Mouse (Mus musculus): Measurements from ENCODE around the gene Ankrd63. TPM values are rescaled to one million over a fixed set of nuclear protein-coding genes. Genes with fewer than 3 reads are reported as not detected.
A peak's percentile ranks its signal among the peaks of the same experiment; 100 is the strongest.

The Ankrd63 gene
- total and polyA plus RNA-seq, 3 experiments: 0.08 to 0.53 TPM; not detected in 1

DNA sequence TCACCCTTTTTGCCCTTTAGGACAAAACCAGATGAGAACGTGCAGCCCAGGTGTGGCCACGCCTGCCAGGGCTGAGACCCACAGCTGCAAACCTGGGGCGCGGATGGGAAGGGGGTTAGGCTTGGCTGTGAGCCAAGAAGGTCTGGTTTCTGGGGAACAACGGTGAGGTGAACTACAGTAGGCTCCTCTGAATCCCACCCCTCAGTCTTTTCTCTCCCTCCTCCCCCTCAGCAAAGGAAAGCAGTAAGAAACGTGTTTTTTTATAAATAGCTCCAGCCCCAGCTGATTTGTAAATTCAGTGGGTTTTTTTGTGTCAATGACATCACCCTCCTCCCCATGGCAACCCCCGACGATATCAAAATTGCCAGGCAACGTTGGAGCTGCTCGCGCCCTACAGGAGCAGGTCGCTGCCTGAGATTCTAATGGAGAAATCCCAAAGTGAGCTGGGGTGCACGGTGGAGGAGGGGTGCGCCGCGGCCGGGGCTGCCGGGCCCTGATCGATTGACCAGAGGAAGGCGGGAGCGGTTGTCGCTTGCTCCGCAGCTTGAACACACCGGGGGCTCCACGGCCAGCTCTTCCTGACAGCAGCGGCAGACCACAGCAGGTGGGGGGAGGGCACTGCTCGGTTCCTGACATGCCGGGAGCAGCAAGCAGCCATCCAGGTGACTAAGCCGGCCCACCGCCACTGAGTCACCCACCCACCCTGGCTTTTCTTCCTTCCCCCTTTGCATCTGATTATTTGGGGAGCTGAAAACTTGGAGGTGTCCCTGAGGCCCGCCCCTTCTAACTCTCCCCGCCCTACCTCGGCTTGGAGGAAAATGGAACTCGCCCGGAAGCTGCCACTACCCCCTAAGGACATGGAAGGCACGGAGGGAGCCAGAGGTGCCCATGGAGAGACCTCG is 40.6 kb downstream of the Ankrd63 start, which contains the start of gene Pak6 (continued):
- 0 out of 2 replicates have a peak, but pooled peaks have one; percentile 3 for TF ChIP-seq USF1 (IDR thresholded peaks at IDR 0.05; ENCODE audit: low read depth, low read length)

DNA sequence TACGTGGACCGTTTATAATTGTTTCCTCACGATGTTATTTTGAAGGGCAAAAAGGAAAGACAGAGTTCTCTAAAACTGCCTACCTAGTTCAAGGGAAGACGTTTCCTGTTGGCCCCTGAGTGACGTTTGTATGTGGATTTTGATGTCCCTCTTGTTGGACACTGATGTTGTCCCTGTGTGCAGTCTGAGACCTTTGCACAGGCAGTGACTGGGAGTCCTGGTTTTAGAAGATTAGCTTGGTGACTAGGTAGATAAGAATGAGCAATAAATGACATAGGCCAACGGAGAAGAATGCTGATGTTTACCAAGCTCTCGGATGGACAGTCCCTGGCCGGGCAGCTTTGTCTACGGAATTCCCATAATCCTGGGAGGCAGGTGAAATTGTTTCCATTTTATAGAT is 41.9 kb downstream of the Ankrd63 start:
- Histone ChIP-seq H3K9ac (ENCODE audit: control insufficient read depth, low read depth, low read length, poor library complexity, severe bottlenecking) (peak overlapping the region; percentile 81), H3K4me1 (ENCODE audit: control insufficient read depth in 1 of 2, insufficient read depth in 2 of 2, low read length in 2 of 2) (peaks cover 19 to 44% of the 10 kb centered on the region in 2 experiments), H3K27ac (ENCODE audit: control insufficient read depth, low read depth, low read length) (peak overlapping the region; percentile 99), H3K27me3 (ENCODE audit: control insufficient read depth in 1 of 2, insufficient read depth in 2 of 2, low read length in 2 of 2) (no peaks in the 10 kb centered on the region), H3K9me3 (replicated peaks; ENCODE audit: insufficient read depth, low read length) (no peaks in the 10 kb centered on the region), H3K79me2 (ENCODE audit: control insufficient read depth, insufficient read depth, low read length, poor library complexity) (peaks cover 15% of the 10 kb centered on the region), H3K4me3 (ENCODE audit: control insufficient read depth in 1 of 2, insufficient read depth in 1 of 2, low read depth in 2 of 2, low read length in 2 of 2) (peak overlapping the region in 1 of 2 experiments; percentile 17; a peak in 1 of 4 replicates), H3K36me3 (ENCODE audit: control insufficient read depth in 1 of 2, insufficient read depth in 2 of 2, low read length in 2 of 2) (peaks cover 0 to 33% of the 10 kb centered on the region in 2 experiments; a peak in 2 of 4 replicates)
- DNase-seq (ENCODE audit: low read depth, low spot score): peak; percentile 54
- no peak for TF ChIP-seq USF1 (IDR thresholded peaks at IDR 0.05; ENCODE audit: low read depth, low read length)
- no peak for TF ChIP-seq MAFK (IDR thresholded peaks at IDR 0.05; ENCODE audit: borderline replicate concordance, low read depth, low read length)
- TF ChIP-seq TAL1 (IDR thresholded peaks at IDR 0.05; ENCODE audit: low read length): peak; percentile 65
- no peak for TF ChIP-seq UBTF (IDR thresholded peaks at IDR 0.05; ENCODE audit: borderline replicate concordance, insufficient read depth, low read depth, low read length)
- TF ChIP-seq NELFE (IDR thresholded peaks at IDR 0.05; ENCODE audit: low read depth, low read length): no peak; the same call in 1 of the 2 replicates
- TF ChIP-seq CHD2 (IDR thresholded peaks at IDR 0.05; ENCODE audit: low read length): no peak
- no peak for TF ChIP-seq MYB (IDR thresholded peaks at IDR 0.05; ENCODE audit: low read depth, low read length)
- TF ChIP-seq BHLHE40 (IDR thresholded peaks at IDR 0.05; ENCODE audit: borderline replicate concordance, low read depth, low read length): no peak
- no peak for TF ChIP-seq RAD21 (IDR thresholded peaks at IDR 0.05; ENCODE audit: low read depth, low read length)
- TF ChIP-seq MAZ (IDR thresholded peaks at IDR 0.05; ENCODE audit: low read depth, low read length): no peak
- TF ChIP-seq MYC (IDR thresholded peaks at IDR 0.05; ENCODE audit: low read depth, low read length): no peak
- TF ChIP-seq POLR2A (IDR thresholded peaks at IDR 0.05; ENCODE audit: control insufficient read depth in 1 of 2, insufficient read depth in 1 of 2, low read depth in 1 of 2, low read length in 2 of 2, poor library complexity in 1 of 2): 0 out of 4 replicates have a peak, but pooled peaks of 1 of the 2 experiments have one; percentile 23
- peak; percentile 53; the same call in 1 of the 2 replicates for TF ChIP-seq GATA1 (IDR thresholded peaks at IDR 0.05; ENCODE audit: low read depth, low read length)
- no peak for TF ChIP-seq MAX (IDR thresholded peaks at IDR 0.05; ENCODE audit: low read length)
- TF ChIP-seq TBP (IDR thresholded peaks at IDR 0.05; ENCODE audit: low read depth, low read length): no peak
- TF ChIP-seq MEF2A (IDR thresholded peaks at IDR 0.05; ENCODE audit: extremely low read depth, insufficient replicate concordance, low read depth, low read length, poor library complexity, severe bottlenecking): no peak
- TF ChIP-seq HCFC1 (IDR thresholded peaks at IDR 0.05; ENCODE audit: low read depth, low read length): no peak
- peak in 1 of 2 experiments; percentile 51; a peak in 1 of 4 replicates for TF ChIP-seq EP300 (IDR thresholded peaks at IDR 0.05; ENCODE audit: low read depth in 1 of 2, low read length in 2 of 2)
- TF ChIP-seq GABPA (IDR thresholded peaks at IDR 0.05; ENCODE audit: low read depth, low read length): no peak
- TF ChIP-seq E2F4 (IDR thresholded peaks at IDR 0.05; ENCODE audit: borderline replicate concordance, low read depth, low read length): no peak
- TF ChIP-seq SMC3 (IDR thresholded peaks at IDR 0.05; ENCODE audit: low read depth, low read length): no peak
- no peak for TF ChIP-seq RCOR1 (IDR thresholded peaks at IDR 0.05; ENCODE audit: low read depth, low read length)
- TF ChIP-seq ETS1 (IDR thresholded peaks at IDR 0.05; ENCODE audit: low read depth, low read length): peak; percentile 68; the same call in 1 of the 2 replicates
- TF ChIP-seq NRF1 (IDR thresholded peaks at IDR 0.05; ENCODE audit: insufficient read depth, low read depth, low read length, poor library complexity, severe bottlenecking): no peak
- no peak for TF ChIP-seq POLR2AphosphoS5 (IDR thresholded peaks at IDR 0.05; ENCODE audit: borderline replicate concordance, low read depth, low read length)
- TF ChIP-seq KAT2A (conservative IDR thresholded peaks at IDR 0.05; ENCODE audit: low read depth, low read length): no peak
- no peak for TF ChIP-seq POLR2AphosphoS2 (IDR thresholded peaks at IDR 0.05; ENCODE audit: low read length)
- no peak for TF ChIP-seq ELF1 (IDR thresholded peaks at IDR 0.05; ENCODE audit: low read depth, low read length)
- TF ChIP-seq ZKSCAN1 (IDR thresholded peaks at IDR 0.05; ENCODE audit: low read depth, low read length): no peak
- no peak for TF ChIP-seq ZNF384 (IDR thresholded peaks at IDR 0.05; ENCODE audit: low read depth, low read length)
- no peak for TF ChIP-seq CHD1 (IDR thresholded peaks at IDR 0.05; ENCODE audit: low read depth, low read length)
- TF ChIP-seq USF2 (IDR thresholded peaks at IDR 0.05; ENCODE audit: borderline replicate concordance in 1 of 2, insufficient read depth in 1 of 2, low read depth in 1 of 2, low read length in 2 of 2): no peak
